Mouse (Mus musculus): ENCODE measurements around the gene Inpp4b.

DNA sequence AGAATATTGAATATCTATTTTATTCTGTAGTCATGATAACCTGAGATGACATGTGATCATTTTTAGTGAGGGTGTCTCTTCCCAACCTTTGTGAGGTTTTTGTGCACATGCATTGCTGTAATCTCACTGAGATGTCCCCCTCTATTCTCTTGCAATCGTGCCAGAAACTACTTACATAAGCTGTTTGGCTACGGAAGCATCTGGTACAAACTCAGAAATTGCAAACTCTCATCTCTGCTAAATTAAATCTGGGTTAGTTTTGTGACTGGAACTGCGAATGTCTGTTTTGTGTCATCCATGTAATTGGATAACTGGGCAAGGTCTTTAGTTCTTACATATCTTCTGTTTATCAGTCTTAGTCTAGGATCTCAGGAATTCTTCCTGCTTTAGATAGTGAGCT, 725.3 kb downstream of the Inpp4b start:
- TF ChIP-seq CTCF (IDR thresholded peaks at IDR 0.05; ENCODE audit: borderline replicate concordance, extremely low read depth, insufficient read depth, insufficient read length) (no peak), POLR2A (IDR thresholded peaks at IDR 0.05; ENCODE audit: borderline replicate concordance, extremely low read depth, insufficient read depth, insufficient read length, poor library complexity, severe bottlenecking) (no peak)
